Mouse (Mus musculus): ENCODE results near the gene Grm3.

GRCm38 (mm10) chr5:9495456-9495855, 229.5 kb downstream of the Grm3 start:
- TF ChIP-seq CTCF (IDR thresholded peaks at IDR 0.05; ENCODE audit: low read depth, low read length) (no peak), POLR2A (IDR thresholded peaks at IDR 0.05; ENCODE audit: insufficient read depth, low read length) (no peak), EP300 (IDR thresholded peaks at IDR 0.05; ENCODE audit: insufficient read depth, low read depth, low read length) (no peak)
